Mouse (Mus musculus) spleen, postnatal 4 days (tissue): Measurements from ENCODE around the gene Cltb.

Experiments
- DNase-seq, 2 experiments: peaks; one replicate each; pipeline ENCODE4 v3.0.0; 2022; ENCODE audit warnings: low spot score in 2 of 2

Gene Cltb

DNA sequence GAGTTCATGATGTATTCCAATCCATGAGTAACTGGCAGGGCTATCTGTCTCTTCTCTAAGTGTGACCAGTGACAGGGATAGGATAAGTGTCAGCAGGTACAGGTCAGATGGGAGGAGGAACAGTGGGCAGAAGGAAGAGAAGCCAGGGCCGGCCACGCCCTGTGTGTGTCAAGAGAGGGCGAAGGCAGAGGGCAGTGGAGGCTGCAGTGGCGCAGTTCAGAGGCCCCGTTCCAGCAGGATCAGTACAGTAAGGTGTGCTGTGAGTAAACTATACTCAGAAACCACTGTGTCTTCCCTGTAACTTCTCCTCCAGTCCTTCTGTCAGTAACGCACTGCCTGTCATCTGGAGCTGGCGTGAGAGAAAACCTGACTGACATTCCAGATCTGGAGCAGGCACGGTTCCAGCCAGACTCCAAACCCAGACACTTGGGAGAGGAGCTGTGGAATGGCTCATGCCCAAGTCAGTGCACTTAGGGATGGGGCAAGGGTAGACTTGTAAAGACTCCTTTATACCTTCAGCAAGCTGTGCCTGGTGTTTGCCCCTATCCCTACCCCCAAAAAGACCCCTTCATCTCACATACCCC lies 14.9 kb downstream of the Cltb start:
- DNase-seq, result no peak

DNA sequence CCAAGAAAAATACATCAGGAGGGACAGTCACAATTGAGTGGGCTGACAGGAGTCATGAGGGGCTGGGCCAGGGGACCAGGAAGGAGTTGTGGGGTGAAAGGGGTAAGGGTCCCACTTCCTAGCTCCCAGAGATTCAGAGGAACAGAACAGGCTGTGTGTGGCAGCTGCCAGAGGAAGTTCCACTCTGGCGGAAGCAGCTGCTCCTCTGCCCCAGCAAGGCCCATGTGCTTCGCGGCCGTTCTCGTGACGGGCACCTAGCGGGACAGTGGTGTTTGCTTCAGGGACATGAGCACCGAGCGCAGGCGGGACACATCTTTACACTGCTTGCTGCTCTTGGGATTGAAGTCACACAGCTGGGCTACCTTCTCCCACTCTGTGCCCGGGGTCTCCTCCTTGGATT lies 17.5 kb downstream of the Cltb start:
- no peak for DNase-seq

GRCm38 (mm10) chr13:54591776-54592356 lies 19.3 kb downstream of the Cltb start:
- no peak for DNase-seq

DNA sequence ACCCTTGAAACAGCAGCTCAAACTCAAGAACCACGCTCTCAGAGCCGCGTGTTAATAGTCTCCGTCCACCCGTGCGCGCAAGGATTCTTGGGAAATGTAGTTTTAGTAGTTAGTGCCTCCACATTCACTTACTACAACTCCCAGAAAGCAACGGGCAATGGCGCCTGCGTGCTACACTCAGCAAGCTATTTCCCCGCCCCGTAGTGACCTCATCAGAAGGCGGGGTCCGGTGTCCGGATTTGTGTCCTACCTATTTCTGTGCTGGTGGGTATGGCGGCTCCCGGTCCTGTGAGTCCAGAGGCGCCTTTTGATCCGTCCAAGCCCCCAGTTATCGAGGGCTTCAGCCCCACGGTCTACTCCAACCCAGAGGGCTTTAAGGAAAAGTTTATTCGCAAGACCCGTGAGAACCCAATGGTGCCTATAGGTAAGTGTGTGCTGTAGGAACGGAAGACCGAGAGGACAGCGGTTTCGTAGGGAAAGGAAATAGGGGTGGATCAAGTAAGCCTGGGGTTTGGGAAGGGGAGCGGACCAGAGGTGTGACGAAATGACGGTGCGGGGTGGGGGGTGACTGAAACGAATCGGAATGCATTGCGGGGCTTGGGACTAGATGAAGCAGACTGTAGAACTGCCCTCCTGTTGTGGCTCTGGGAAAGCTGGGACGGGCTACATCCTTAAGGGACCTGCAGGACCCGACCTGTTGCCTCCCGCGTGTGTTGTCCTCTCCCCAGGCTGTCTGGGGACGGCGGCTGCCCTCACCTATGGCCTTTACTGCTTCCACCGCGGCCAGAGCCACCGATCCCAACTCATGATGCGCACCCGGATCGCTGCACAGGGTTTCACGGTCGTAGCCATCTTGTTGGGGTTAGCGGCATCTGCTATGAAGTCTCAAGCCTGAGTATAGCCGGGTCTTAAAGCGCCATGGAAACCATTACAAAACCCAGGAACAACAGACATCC lies 20.9 kb downstream of the Cltb start, which contains the start of the genes Nop16 and Higd2a:
Gene Nop16 (minus strand): TSS at position 95 of the 956 bp plus-strand sequence.
Gene Higd2a (plus strand): TSS at position 212 of the 956 bp plus-strand sequence.
- DNase-seq, result peak; percentile 94 to 95

DNA sequence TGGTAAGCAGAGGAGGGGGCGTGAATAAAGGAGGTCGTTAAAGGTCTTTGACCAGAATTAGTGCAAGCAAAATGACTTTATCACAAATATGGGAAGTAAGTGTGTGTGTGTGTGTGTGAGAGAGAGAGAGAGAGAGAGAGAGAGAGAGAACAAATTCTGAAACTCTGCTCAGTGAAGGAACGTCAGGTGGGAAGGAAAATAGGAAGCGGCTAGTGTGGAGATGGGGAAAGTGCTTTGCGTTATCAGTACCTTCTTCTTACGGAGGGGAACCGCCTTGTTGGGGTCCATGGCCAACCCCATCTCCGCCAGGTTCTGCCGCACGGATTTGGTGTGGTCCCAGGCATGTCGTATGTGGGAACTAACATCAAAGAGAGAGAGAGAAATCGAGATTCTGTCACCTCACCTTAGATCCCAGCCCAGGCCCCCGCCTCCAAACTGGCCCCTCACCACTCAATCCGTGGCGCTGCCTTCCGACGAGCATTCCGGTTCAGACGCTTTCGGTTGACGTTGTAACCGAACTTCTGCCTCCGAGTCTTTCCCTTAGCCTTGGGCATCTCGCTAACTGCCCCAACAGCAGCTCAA lies 21.6 kb downstream of the Cltb start:
- DNase-seq, result no peak

- DNase-seq, result no peak
Measured at GRCm38 (mm10) chr13:54585831-54586230, 25.3 kb downstream of the Cltb start.

- no peak for DNase-seq
Measured at GRCm38 (mm10) chr13:54582860-54583259, 28.3 kb downstream of the Cltb start.

DNA sequence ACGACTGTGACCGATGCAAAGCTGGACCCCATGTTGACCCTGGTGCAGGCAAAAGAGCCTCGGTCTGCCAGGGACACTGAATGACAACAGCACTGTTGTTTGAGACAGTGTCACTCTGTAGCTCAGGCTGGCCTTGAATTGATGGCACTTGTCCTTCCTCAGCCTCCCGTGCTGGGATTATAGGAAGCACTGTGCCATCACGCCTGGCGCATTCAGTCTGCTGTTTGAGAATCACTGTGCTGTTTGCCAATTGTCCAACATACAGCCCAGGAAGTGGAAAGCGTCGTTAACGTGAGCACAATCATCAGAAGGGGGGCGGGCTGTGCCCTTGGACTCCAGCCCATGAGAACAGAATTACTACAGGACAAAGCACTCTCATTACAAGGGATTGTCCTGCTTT lies 29.0 kb downstream of the Cltb start:
- no peak for DNase-seq

DNA sequence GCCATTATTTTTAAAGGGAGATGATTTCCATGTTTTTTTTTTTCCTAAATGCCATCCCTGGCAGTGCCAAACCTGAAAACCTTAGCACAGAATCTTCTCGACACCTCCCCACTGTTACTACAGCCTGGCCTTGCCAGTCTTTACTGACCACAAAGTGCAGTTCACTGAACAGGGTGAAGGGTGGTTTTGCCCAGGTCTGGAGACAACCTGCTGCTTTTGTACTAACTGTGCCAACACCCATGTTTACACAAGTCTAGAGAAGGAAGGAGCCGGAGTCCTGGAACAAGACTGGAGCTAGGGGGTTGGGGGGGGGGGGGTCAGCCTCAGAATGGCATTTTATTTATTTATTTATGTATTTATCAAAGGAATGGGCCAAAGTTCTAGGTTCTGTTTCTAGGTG lies 29.8 kb downstream of the Cltb start:
- no peak for DNase-seq

DNA sequence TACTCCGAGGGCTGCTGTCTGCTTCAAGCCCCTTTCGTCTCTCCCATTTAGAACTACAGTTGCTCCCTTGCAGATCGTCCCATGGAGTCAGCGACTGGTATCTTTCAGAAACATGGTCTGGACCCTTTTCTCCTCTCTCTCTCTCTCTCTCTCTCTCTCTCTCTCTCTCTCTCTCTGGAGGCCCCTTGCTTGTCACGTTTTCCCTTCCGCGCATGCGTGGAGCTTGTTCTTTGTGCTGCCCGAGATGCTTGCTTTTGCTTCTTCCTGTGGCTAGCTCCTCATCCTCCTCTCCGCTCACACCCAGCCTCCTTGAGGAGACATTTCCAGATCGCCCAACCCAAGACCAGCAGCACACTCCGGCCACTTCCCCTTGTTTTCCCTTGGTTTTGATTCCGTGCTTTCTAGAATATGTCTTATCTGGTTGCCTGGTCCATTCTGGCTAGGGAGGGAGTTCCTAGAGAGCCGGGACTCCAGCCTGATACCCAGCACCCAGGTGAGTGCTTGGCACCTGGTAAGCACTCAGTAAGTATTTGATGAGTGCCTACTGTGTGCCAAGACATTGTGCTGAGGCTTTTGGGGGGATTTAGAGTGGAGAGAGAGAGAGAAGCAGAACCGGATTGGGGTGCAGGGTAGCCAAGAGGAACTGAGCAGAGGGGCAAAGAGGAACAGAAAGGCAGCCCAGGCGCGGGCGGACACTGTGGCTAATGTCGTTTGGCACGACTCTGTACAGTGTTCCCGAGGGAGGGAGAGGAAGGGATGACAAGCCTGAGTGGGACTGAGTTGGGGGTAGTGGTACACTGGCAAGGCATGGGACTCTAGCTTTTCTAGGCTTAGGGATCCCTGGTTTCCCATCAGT lies 33.3 kb downstream of the Cltb start:
- peak; percentile 33 to 74 for DNase-seq

GRCm38 (mm10) chr13:54575489-54575888 lies 35.7 kb downstream of the Cltb start:
- DNase-seq, result no peak

DNA sequence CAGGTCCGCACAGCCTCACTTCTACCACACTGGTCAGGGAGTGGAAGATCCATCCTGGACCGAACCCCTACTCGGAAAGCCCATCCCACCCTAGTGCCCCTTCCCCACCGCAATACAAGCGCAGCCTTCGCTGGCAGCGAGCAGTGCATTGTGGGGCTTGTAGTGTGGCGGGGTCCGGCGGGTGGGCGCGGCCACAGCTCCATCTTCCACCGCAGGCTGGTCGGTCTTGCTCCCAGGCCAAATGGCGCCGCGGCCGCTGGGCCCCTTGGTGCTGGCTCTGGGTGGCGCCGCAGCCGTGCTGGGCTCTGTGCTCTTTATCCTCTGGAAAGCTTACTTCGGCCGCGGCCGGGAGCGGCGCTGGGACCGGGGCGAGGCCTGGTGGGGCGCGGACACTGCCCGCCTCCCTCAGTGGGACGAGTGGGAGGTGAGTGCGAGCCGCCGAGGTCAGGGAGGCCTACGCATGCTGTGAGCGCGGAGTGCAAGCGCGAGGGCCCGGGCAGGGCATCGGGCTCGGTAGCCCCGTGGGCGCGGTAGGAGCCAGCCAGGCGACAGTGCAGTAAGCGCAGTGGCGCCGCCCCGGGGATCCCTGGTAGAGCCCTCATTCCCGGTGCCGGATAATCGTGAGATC lies 36.2 kb downstream of the Cltb start, which contains the start of gene Arl10:
Gene Arl10 (plus strand): TSS at position 162 of the 628 bp plus-strand sequence.
- DNase-seq, result peak; percentile 53 to 80

DNA sequence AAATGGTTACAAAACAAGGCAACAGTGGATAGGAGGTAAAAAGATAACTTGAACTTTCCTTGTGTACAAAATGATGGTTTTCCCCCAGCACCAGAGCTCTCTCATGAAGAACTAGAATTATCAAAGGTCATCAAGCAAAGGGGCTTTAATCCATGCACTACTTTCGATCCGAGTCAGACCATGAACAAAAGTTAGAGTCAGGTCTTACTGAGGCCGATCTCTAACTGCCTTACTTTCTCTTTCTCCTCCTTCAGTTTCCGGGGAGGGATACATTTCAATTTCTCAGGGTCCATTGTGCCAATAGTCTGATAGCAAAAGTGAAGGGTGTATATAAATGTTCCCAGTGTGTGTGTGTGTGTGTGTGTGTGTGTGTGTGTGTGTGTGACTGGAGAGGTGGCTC lies 38.5 kb downstream of the Cltb start:
- DNase-seq, result no peak

- DNase-seq, result no peak
Measured at GRCm38 (mm10) chr13:54571637-54572036, 39.5 kb downstream of the Cltb start.

GRCm38 (mm10) chr13:54570736-54571135 lies 40.4 kb downstream of the Cltb start:
- no peak for DNase-seq

DNA sequence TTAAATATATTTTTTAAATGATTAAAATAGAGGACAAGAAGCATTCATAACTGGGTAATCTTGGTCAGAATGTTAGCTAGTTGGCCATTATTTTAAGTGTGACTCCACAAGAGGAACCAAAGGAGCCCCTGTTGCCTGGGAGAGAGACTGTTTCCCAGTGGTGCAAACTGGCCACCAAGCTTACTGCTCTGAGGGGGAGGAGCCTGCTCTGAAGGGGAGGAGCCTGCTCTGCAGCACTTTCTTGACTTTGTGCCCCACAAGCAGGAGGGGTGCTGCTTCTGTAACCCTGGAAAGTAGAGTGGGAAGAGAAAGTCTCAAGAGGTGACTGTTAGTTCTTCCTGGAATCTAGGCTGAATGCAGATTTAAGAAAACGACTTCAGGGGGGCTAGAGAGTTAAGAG lies 41.9 kb downstream of the Cltb start:
- no peak for DNase-seq

GRCm38 (mm10) chr13:54568380-54568779 lies 42.8 kb downstream of the Cltb start:
- no peak for DNase-seq

DNA sequence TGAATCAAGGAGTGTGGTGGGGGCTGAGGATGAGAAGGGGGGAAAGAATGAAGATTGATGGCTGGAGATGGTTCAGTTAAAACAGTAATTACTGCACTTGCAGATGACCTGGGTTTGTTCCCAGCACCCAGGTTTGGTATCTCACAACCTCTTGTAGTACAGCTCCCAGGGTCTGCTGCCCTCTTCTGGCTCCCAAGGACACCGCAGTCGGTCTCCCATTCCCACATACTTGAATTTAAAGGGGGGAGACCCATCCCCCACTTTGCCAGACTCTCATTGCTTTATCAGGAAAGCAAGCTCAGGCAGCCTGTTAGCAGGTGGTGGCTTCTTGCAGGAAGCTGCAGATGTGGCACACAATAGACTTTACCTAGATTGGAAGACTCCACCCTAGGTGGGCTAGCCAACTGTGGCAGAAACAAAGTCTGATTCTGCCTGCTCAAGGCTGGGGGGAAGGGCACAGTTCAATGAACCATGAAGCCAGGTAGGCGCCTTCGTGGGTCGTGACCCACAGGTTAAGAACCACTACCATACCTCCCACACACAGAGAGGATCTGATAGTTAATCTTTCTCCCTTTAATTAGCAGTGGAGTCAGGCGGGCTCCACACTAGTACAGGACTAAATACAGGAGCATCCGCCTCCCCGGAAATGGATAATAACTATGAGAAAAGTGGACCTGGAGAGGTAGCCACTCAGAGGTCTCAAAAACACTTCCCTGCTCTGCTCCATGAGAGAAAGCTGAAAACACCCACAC lies 45.4 kb downstream of the Cltb start:
- DNase-seq, result peak; percentile 39 to 72

- peak; percentile 92 to 98 for DNase-seq
Measured at GRCm38 (mm10) chr13:54565201-54565581, 46.0 kb downstream of the Cltb start, which contains the start of gene 4833439L19Rik. 4833439L19Rik (minus strand) TSS chr13:54565435.
